Mouse (Mus musculus) cerebellum, adult 2 months (tissue): ENCODE data around the gene Stoml2.

Experiments
- CTCF ChIP-seq: fragments of 200-500 bp; IDR thresholded peaks from 2 replicates; pipeline ENCODE4 v1.5.1; 2011; ENCODE audit warnings: low read depth, mild to moderate bottlenecking, control low read depth, low read length, moderate library complexity, borderline replicate concordance; ENCODE audit not compliant: insufficient read depth
- POLR2A ChIP-seq: fragments of 200-500 bp; IDR thresholded peaks from 2 replicates; pipeline ENCODE4 v1.6.1; 2011; ENCODE audit warnings: low read length, control low read depth, borderline replicate concordance; ENCODE audit not compliant: insufficient read depth

GRCm38 (mm10) chr4:43039609-43040008 is 8.1 kb upstream of the Stoml2 start:
- TF ChIP-seq CTCF (no peak), POLR2A (no peak)
